Mouse (Mus musculus): Measurements from ENCODE around the gene Phb. TPM values are rescaled to one million over a fixed set of nuclear protein-coding genes. Genes with fewer than 3 reads are reported as not detected.

Gene Phb
- polyA plus RNA-seq (2012; rRNA removed; ENCODE audit: low replicate concordance): 84.2 and 160 TPM in 2 replicates

DNA sequence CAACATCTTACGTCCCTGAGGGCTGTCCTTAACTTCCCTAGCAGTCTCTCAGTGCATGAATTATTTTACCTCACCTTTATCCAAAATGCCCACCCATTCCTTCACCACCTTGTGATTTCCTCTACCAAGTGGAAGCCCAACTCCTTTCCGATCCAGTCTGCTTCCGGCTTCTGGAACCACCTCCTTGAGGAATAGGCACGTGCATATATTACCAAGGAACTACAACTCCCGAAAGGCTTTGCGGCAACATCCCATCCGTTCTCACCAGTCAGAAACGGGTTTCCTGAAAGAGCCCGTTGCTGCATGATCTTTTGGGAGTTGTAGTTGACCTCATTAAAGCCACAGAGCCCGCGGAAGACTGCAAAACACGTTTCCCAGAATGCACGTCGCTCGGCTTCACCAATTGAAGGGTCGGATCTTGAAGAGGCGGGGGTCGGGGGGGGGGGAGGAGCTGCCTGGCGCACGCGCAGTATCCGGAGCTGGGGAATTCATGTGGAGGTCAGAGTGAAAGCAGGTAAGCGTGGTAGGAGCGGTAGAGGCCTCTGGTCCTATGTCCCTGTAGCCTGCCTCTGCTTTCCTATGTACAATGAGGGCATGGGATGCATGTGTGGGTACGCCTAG is at the start of gene Phb:
Phb (plus strand) TSS at position 429 of the 621 bp plus-strand sequence.

DNA sequence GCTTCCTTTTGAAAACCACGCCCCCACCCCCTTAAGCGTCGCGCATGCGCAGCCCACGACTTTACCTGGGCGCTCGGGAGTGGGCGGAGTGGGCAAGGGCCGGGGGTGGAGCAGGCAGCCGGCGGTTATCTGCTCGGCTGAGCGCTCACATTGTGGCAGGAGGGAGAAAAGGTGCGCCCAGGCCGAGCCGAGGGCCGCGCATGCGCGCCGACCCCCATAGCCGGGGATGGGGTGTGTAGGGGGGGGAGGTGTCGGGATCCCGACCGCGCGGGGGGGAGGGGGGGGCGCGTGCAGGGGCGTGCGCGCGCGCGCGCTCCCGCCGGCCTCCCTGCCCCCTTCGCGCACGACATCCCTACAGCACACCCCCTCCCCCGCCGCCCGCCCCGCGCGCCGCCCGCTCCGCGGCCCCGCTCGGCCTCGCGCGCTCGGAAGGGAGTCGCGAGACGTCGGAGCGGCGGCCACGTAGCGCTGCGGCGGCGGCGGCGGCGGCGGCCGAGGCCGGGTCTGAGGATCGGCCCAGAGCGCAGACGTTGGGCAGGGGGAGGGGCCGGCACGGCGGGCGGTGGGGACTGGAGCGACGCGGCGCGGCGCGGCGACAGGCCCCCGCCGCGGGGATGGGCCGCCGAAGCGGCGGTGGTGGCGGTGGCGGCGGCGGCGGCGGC is 45.9 kb downstream of the Phb start, which contains the start of gene Zfp652:
Zfp652 (plus strand) TSS at position 111 of the 662 bp plus-strand sequence.

DNA sequence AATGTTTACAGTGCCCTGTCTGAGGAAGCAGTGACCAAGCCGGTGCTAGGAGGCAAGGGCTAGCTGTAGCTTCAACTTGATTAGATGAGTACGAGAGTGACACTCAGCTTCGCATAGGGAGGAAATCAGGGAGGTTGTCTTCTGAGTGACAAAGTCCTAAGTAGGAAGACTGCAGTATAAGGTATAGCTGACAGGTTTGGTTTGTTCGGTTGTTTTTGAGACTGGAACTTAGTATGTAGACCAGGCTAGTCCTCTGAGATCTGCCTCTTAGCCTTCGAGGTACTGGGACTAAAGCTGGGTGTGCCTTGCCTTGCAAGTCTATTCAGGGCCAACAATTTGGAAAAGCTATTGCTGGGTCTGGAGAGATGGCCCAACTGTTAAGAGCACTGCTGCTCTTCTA is 56.5 kb downstream of the Phb start, which contains the start of gene B130006D01Rik:
B130006D01Rik (plus strand) TSS at position 301 of the 400 bp plus-strand sequence.

Other genes starting within 250 kb of the Phb start
- 3.5 and 6.6 TPM in 2 replicates for gene Nxph3, start 152.4 kb upstream of the Phb start, polyA plus RNA-seq (2012; rRNA removed; ENCODE audit: low replicate concordance)
- 7.2 and 15.5 TPM in 2 replicates for gene Ngfr, start 79.2 kb upstream of the Phb start, polyA plus RNA-seq (2012; rRNA removed; ENCODE audit: low replicate concordance)
- gene Zfp652, start 45.7 kb downstream of the Phb start, polyA plus RNA-seq (2012; rRNA removed; ENCODE audit: low replicate concordance): 23.4 and 36.6 TPM in 2 replicates
- gene B130006D01Rik, start 56.6 kb downstream of the Phb start, polyA plus RNA-seq (2012; rRNA removed; ENCODE audit: low replicate concordance): 0.04 and 0.10 TPM in 2 replicates
- gene Phospho1, start 157.5 kb downstream of the Phb start, polyA plus RNA-seq (2012; rRNA removed; ENCODE audit: low replicate concordance): 115 and 208 TPM in 2 replicates
- gene Gngt2, start 170.3 kb downstream of the Phb start, polyA plus RNA-seq (2012; rRNA removed; ENCODE audit: low replicate concordance): 10.4 and 14.7 TPM in 2 replicates
- gene Abi3, start 175.5 kb downstream of the Phb start, polyA plus RNA-seq (2012; rRNA removed; ENCODE audit: low replicate concordance): 63.1 and 156 TPM in 2 replicates
- not detected in 2 replicates for gene B4galnt2, start 247.9 kb downstream of the Phb start, polyA plus RNA-seq (2012; rRNA removed; ENCODE audit: low replicate concordance)

Data from mammary gland, adult 2 months (tissue).